Mouse (Mus musculus) CD4-positive naive resting alpha-beta T cell, adult 57 days (primary cell): ENCODE results near the gene A430089I19Rik. TPM values are rescaled to one million over a fixed set of nuclear protein-coding genes. Genes with fewer than 3 reads are reported as not detected.

ENCODE experiments used
- total RNA-seq: library from RNA; stranded (reverse); gene quantifications from one replicate; pipeline ENCODE4 v1.2.4, GENCODE M21; 2023

The A430089I19Rik gene
- not detected for total RNA-seq

DNA sequence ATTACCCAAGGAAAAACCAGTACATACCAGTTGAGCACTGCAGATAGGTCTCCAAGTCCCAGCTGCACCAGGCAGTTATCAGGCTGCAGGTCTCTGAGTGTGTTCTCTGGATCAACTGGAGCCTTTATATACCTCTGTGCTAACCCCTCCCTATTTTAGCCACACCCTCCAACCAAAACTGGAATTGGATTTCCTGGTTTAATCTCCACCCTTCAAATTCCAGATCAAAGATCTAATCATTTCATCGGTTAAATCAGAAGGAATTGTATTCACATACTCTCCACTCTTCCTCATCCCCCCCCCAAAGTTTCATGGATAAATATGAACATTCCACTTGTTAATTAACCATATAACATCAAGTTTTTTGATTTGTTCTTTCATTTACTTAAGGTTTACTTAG lies at the start of gene A430089I19Rik:
Gene A430089I19Rik, minus strand, starts transcription at position 101 of the 400 bp plus-strand sequence.

GRCm38 (mm10) chr5:94339449-94339848 lies 32.9 kb upstream of the A430089I19Rik start, which contains the start of gene AA792892:
Gene AA792892 (plus strand): TSS chr5:94339749.

DNA sequence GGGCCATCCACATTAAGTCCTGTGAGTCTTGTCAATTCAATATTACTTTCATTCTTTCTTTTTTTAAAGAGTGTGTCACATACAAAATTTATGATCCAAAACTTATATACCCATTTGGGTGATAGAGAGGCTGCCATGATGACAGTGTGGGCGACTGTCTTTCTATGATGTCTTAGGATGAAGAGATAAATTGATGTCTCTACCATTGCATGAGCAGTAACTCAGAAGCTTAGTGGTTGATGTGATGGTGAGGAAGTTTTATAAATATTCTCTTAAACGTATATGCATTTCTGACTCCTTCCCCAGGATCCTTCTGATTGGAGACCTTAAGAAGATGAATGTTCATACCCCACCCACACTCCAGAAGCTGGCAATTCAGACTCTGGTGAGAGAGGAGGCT lies 7.5 kb upstream of the A430089I19Rik start, which contains the start of gene Gm6502:
Gene Gm6502, plus strand, starts transcription at position 301 of the 400 bp plus-strand sequence.

Other genes starting within 250 kb of the A430089I19Rik start
- not detected for gene BC061212, start 236.3 kb downstream of the A430089I19Rik start, total RNA-seq
- gene Gm6351, start 230.4 kb downstream of the A430089I19Rik start, total RNA-seq = not detected
- gene Gm3106, start 88.8 kb downstream of the A430089I19Rik start, total RNA-seq = not detected
- gene Gm6502, start 7.6 kb upstream of the A430089I19Rik start, total RNA-seq = not detected
- not detected for gene AA792892, start 33.0 kb upstream of the A430089I19Rik start, total RNA-seq
- gene Gm7682, start 139.0 kb upstream of the A430089I19Rik start, total RNA-seq = not detected
- not detected for gene Gm3139, start 219.5 kb upstream of the A430089I19Rik start, total RNA-seq